Mouse (Mus musculus) forebrain, embryonic 16.5 days (tissue): Measurements from ENCODE around the gene Arhgap19. TPM values are rescaled to one million over a fixed set of nuclear protein-coding genes. Genes with fewer than 3 reads are reported as not detected.

Experiments used
- ATAC-seq: fragments of 200-750 bp; cut with Nextera tagmentation; 2 replicates; pipeline ENCODE4 v1.8.0; 2017; ENCODE audit warnings: mild to moderate bottlenecking, moderate library complexity
- H3K27ac ChIP-seq: fragments of 300-500 bp; sonication (generic); 2 replicates; pipeline ENCODE4 v1.5.1; 2014; ENCODE audit warnings: low read length, control low read depth
- H3K27me3 ChIP-seq: fragments of 300-500 bp; sonication (generic); replicated peaks from 2 replicates; pipeline ENCODE4 v1.6.1; 2014; ENCODE audit warnings: low read length; ENCODE audit not compliant: control insufficient read depth, insufficient read depth
- H3K36me3 ChIP-seq: fragments of 300-500 bp; sonication (generic); 2 replicates; pipeline ENCODE4 v1.6.1; 2014; ENCODE audit not compliant: control insufficient read depth, insufficient read depth
- H3K4me1 ChIP-seq: fragments of 300-500 bp; sonication (generic); replicated peaks from 2 replicates; pipeline ENCODE4 v1.6.1; 2014; ENCODE audit warnings: low read length; ENCODE audit not compliant: control insufficient read depth, insufficient read depth
- H3K4me2 ChIP-seq: fragments of 300-500 bp; sonication (generic); 2 replicates; pipeline ENCODE4 v1.6.1; 2014; ENCODE audit warnings: mild to moderate bottlenecking, low read length, control low read depth
- H3K4me3 ChIP-seq: fragments of 300-500 bp; sonication (generic); replicated peaks from 2 replicates; pipeline ENCODE4 v1.5.1; 2014; ENCODE audit warnings: mild to moderate bottlenecking, low read length, control low read depth
- H3K9ac ChIP-seq: fragments of 300-500 bp; sonication (generic); replicated peaks from 2 replicates; pipeline ENCODE4 v1.6.1; 2014; ENCODE audit warnings: low read depth, low read length, control low read depth
- H3K9me3 ChIP-seq: fragments of 300-500 bp; sonication (generic); 2 replicates; pipeline ENCODE4 v1.6.1; 2016; ENCODE audit warnings: low read length; ENCODE audit not compliant: control insufficient read depth
- WGBS: fragments of 180-500 bp; shearing (Covaris S2); extraction: QIAGEN DNeasy Blood & Tissue Kit; methylation state at CpG from one replicate; pipeline ENCODE4 v1.1.7; 2014; 5-methylcytosine and 5-hydroxymethylcytosine counted together
- polyA plus RNA-seq: library from polyadenylated mRNA; unstranded; fragments of >200 nt; fragmentation: Nextera tagmentation; extraction: Ambion mirVana; gene quantifications from 2 replicates; pipeline ENCODE4 v1.2.1, GENCODE M21; 2015

The Arhgap19 gene
- polyA plus RNA-seq, 1 experiment from 2014 or later: 8.5 TPM

DNA sequence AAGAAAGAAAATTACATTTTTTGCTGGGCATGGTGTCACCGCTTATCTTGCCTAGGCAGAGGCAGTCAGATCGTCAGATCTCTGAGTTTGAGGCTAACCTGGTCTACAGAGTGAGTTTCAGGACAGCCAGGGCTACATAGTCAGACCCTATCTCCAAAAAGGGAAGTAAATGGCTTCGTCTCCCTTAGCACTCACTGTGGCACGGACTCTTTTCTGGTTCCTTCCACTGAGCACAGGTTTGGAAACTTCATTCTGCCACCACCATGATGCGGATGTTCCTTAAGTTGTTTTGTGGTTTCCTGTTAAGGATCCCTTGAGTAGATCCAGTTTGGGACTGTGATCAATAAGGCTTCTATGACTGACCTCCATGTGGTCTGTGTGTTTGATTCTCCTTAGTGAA lies 23.1 kb upstream of the Arhgap19 start:
- Histone ChIP-seq H3K27me3 (no peaks in the 10 kb centered on the region), H3K4me3 (no peak overlapping the region), H3K36me3 (no peaks in the 10 kb centered on the region), H3K4me2 (no peak overlapping the region), H3K4me1 (peaks cover 2% of the 10 kb centered on the region; the same call in 1 of the 2 replicates), H3K9ac (no peak overlapping the region), H3K9me3 (no peaks in the 10 kb centered on the region), H3K27ac (no peak overlapping the region)
- ATAC-seq: no peak
- WGBS: 85% methylated on average over 5 of the region's 5 CpGs

- H3K4me1 ChIP-seq: no peaks in the 10 kb centered on the region
- no peak for ATAC-seq
- WGBS: 85% methylated on average over 1 of the region's 1 CpGs
Observed at GRCm38 (mm10) chr19:41822589-41822988, 20.7 kb upstream of the Arhgap19 start.

GRCm38 (mm10) chr19:41821436-41821835 lies 19.6 kb upstream of the Arhgap19 start:
- whole genome bisulfite sequencing: 12% methylated on average over 5 of the region's 5 CpGs
- Histone ChIP-seq H3K4me1 (no peaks in the 10 kb centered on the region), H3K36me3 (no peaks in the 10 kb centered on the region), H3K27me3 (no peaks in the 10 kb centered on the region), H3K4me3 (no peak overlapping the region), H3K4me2 (no peak overlapping the region), H3K9ac (no peak overlapping the region), H3K27ac (no peak overlapping the region), H3K9me3 (no peaks in the 10 kb centered on the region)
- ATAC-seq: no peak

More at GRCm38 (mm10) chr19:41822589-41822988, 20.7 kb upstream of the Arhgap19 start:
- Histone ChIP-seq H3K27me3 (no peaks in the 10 kb centered on the region), H3K27ac (no peak overlapping the region), H3K36me3 (no peaks in the 10 kb centered on the region), H3K4me3 (no peak overlapping the region), H3K9me3 (no peaks in the 10 kb centered on the region), H3K4me2 (no peak overlapping the region), H3K9ac (no peak overlapping the region)

DNA sequence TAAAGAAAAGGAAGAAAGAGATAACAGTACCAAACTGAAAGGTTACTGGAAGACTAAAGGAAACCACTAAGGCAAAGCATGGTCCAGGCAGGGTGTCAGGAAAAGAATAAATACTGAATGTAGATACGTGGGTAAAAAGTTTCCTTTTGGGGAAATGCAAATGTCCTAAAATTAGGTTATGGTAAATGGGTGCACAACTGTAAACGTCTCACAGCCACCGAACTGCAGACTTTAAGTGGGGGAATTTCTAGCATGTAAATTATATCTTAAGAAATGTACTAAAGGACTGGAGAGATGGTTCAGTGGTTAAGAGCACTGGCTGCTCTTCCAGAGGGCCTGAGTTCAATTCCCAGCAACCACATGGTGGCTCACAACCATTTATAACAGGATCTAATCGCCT lies 16.9 kb upstream of the Arhgap19 start:
- Histone ChIP-seq H3K4me1 (no peaks in the 10 kb centered on the region), H3K36me3 (no peaks in the 10 kb centered on the region), H3K27ac (no peak overlapping the region), H3K9me3 (no peaks in the 10 kb centered on the region), H3K4me2 (no peak overlapping the region), H3K9ac (no peak overlapping the region), H3K27me3 (no peaks in the 10 kb centered on the region), H3K4me3 (no peak overlapping the region)
- ATAC-seq: no peak
- WGBS: 85% methylated on average over 4 of the region's 4 CpGs

DNA sequence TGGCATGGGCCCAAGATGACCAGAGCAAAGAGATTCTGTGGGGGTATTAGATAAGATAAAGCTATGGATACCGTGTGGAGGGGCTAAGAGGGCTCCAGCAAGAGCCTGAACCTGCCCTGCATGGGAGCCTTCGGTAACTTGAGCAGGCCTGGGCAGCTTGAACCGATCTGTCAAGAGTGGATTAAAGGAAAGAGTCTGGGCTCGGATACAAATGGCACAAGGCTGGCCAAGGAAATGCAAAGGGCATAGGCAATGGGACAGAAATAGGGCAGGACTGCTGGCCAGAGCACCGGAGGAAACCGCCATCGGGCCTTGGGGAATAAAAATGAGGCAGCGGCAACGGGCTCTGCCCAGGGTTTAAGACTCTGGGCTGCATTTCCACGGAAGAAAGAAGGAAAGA lies 15.5 kb upstream of the Arhgap19 start:
- H3K27me3 ChIP-seq: no peaks in the 10 kb centered on the region
- H3K36me3 ChIP-seq: no peaks in the 10 kb centered on the region
- H3K4me2 ChIP-seq: no peak overlapping the region
- WGBS: 59% methylated on average over 10 of the region's 10 CpGs
- no peak overlapping the region for H3K27ac ChIP-seq
- no peaks in the 10 kb centered on the region for H3K9me3 ChIP-seq
- ATAC-seq: no peak
- H3K4me1 ChIP-seq: no peaks in the 10 kb centered on the region
- no peak overlapping the region for H3K4me3 ChIP-seq
- no peak overlapping the region for H3K9ac ChIP-seq

DNA sequence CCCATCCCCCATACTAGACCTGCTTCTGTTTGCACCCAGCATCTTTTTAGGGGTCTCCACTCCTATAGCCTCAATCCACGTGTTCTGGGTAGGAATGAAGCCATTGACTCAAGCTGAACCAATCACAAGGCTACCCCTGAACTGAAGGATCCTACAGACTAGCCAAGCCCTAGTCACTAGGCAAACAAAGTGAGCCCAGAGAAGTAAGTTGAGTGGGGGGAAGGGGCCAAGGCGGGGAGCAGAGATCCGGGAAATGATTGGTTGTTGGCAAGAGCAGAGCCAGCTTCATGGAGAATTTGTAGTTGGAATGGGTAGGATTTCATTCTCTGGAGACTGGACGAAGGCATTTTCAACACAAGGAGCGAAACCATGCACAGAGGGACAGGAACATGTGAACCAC lies 15.1 kb upstream of the Arhgap19 start:
- no peak overlapping the region for H3K27ac ChIP-seq
- H3K9me3 ChIP-seq: no peaks in the 10 kb centered on the region
- H3K4me2 ChIP-seq: no peak overlapping the region
- no peaks in the 10 kb centered on the region for H3K36me3 ChIP-seq
- no peak for ATAC-seq
- 66% methylated on average over 5 of the region's 5 CpGs for WGBS
- no peak overlapping the region for H3K9ac ChIP-seq
- H3K4me1 ChIP-seq: no peaks in the 10 kb centered on the region
- H3K4me3 ChIP-seq: no peak overlapping the region
- H3K27me3 ChIP-seq: no peaks in the 10 kb centered on the region

- 73% methylated on average over 5 of the region's 5 CpGs for WGBS
- ATAC-seq: no peak
Observed at GRCm38 (mm10) chr19:41816410-41816809, 14.6 kb upstream of the Arhgap19 start.

GRCm38 (mm10) chr19:41813374-41813773 lies 11.5 kb upstream of the Arhgap19 start:
- 91% methylated on average over 4 of the region's 4 CpGs for WGBS
- no peak overlapping the region for H3K9ac ChIP-seq
- no peak overlapping the region for H3K27ac ChIP-seq

More at GRCm38 (mm10) chr19:41816410-41816809, 14.6 kb upstream of the Arhgap19 start:
- H3K27ac ChIP-seq: no peak overlapping the region
- H3K9me3 ChIP-seq: no peaks in the 10 kb centered on the region
- H3K4me2 ChIP-seq: no peak overlapping the region
- H3K36me3 ChIP-seq: no peaks in the 10 kb centered on the region
- H3K4me1 ChIP-seq: no peaks in the 10 kb centered on the region
- H3K9ac ChIP-seq: no peak overlapping the region
- H3K4me3 ChIP-seq: no peak overlapping the region
- H3K27me3 ChIP-seq: no peaks in the 10 kb centered on the region

GRCm38 (mm10) chr19:41812525-41812924 lies 10.7 kb upstream of the Arhgap19 start:
- Histone ChIP-seq H3K4me1 (no peaks in the 10 kb centered on the region), H3K27ac (no peak overlapping the region), H3K9me3 (no peaks in the 10 kb centered on the region), H3K27me3 (no peaks in the 10 kb centered on the region), H3K4me2 (no peak overlapping the region), H3K9ac (no peak overlapping the region), H3K4me3 (no peak overlapping the region), H3K36me3 (no peaks in the 10 kb centered on the region)
- ATAC-seq: no peak
- 92% methylated on average over 10 of the region's 10 CpGs for WGBS

More at GRCm38 (mm10) chr19:41813374-41813773, 11.5 kb upstream of the Arhgap19 start:
- H3K9me3 ChIP-seq: no peaks in the 10 kb centered on the region
- H3K4me1 ChIP-seq: no peaks in the 10 kb centered on the region
- no peak overlapping the region for H3K4me3 ChIP-seq
- H3K27me3 ChIP-seq: no peaks in the 10 kb centered on the region
- no peak for ATAC-seq
- H3K4me2 ChIP-seq: no peak overlapping the region
- H3K36me3 ChIP-seq: no peaks in the 10 kb centered on the region

- 86% methylated on average over 5 of the region's 5 CpGs for WGBS
- Histone ChIP-seq H3K4me1 (no peaks in the 10 kb centered on the region), H3K9me3 (no peaks in the 10 kb centered on the region), H3K9ac (no peak overlapping the region), H3K36me3 (no peaks in the 10 kb centered on the region), H3K27ac (no peak overlapping the region), H3K4me2 (no peak overlapping the region), H3K4me3 (no peak overlapping the region), H3K27me3 (no peaks in the 10 kb centered on the region)
- ATAC-seq: no peak
Observed at GRCm38 (mm10) chr19:41810074-41810473, 8.2 kb upstream of the Arhgap19 start.
